Mouse (Mus musculus): ENCODE measurements around the gene Cnpy1. TPM values are rescaled to one million over a fixed set of nuclear protein-coding genes. Genes with fewer than 3 reads are reported as not detected.

Cnpy1 gene
- total and polyA plus RNA-seq, 3 experiments = not detected

- no peaks in the 10 kb centered on the region for H3K79me2 ChIP-seq (replicated peaks; ENCODE audit: control insufficient read depth, insufficient read depth, low read length)
Observed at GRCm38 (mm10) chr5:28172261-28172920, 73.2 kb downstream of the Cnpy1 start.

GRCm38 (mm10) chr5:28171667-28172066 lies 73.9 kb downstream of the Cnpy1 start:
- Histone ChIP-seq H3K36me3 (ENCODE audit: control insufficient read depth, insufficient read depth, low read length) (no peaks in the 10 kb centered on the region), H3K4me1 (ENCODE audit: control insufficient read depth, insufficient read depth, low read length) (no peaks in the 10 kb centered on the region), H3K9ac (ENCODE audit: low read depth, low read length) (no peak overlapping the region), H3K27ac (no peak overlapping the region), H3K79me2 (replicated peaks; ENCODE audit: control insufficient read depth, insufficient read depth, low read length) (no peaks in the 10 kb centered on the region), H3K27me3 (ENCODE audit: control insufficient read depth, insufficient read depth, low read length) (peaks cover 32% of the 10 kb centered on the region), H3K4me3 (no peak overlapping the region)
- intact Hi-C loops (cut with DNase I) = no loop called here
- no peak for DNase-seq
- TF ChIP-seq EP300 (IDR thresholded peaks at IDR 0.05; ENCODE audit: insufficient read depth, low read depth, low read length) (no peak), POLR2A (IDR thresholded peaks at IDR 0.05; ENCODE audit: insufficient read depth, low read depth, low read length) (no peak), CTCF (IDR thresholded peaks at IDR 0.05) (no peak)
- 29% methylated on average over 5 of the region's 5 CpGs for WGBS

More at GRCm38 (mm10) chr5:28172261-28172920, 73.2 kb downstream of the Cnpy1 start:
- TF ChIP-seq EP300 (IDR thresholded peaks at IDR 0.05; ENCODE audit: insufficient read depth, low read depth, low read length) = no peak
- TF ChIP-seq POLR2A (IDR thresholded peaks at IDR 0.05; ENCODE audit: insufficient read depth, low read depth, low read length) = no peak
- no peak for TF ChIP-seq CTCF (IDR thresholded peaks at IDR 0.05)
- Histone ChIP-seq H3K4me1 (ENCODE audit: control insufficient read depth, insufficient read depth, low read length) (no peaks in the 10 kb centered on the region), H3K4me3 (no peak overlapping the region), H3K27ac (no peak overlapping the region), H3K27me3 (ENCODE audit: control insufficient read depth, insufficient read depth, low read length) (peaks cover 28% of the 10 kb centered on the region), H3K36me3 (ENCODE audit: control insufficient read depth, insufficient read depth, low read length) (no peaks in the 10 kb centered on the region), H3K9ac (ENCODE audit: low read depth, low read length) (no peak overlapping the region)
- WGBS = 13% methylated on average over 8 of the region's 8 CpGs
- no peak for DNase-seq
- intact Hi-C loops (cut with DNase I) = no loop called here

- WGBS = 10% methylated on average over 19 of the region's 19 CpGs
- H3K4me3 ChIP-seq = no peak overlapping the region
- H3K27me3 ChIP-seq (ENCODE audit: control insufficient read depth, insufficient read depth, low read length) = peaks cover 38% of the 10 kb centered on the region
- H3K79me2 ChIP-seq (replicated peaks; ENCODE audit: control insufficient read depth, insufficient read depth, low read length) = no peaks in the 10 kb centered on the region
- DNase-seq = no peak
- intact Hi-C loops (cut with DNase I) = no loop called here
- no peak for TF ChIP-seq CTCF (IDR thresholded peaks at IDR 0.05)
- no peak for TF ChIP-seq EP300 (IDR thresholded peaks at IDR 0.05; ENCODE audit: insufficient read depth, low read depth, low read length)
- TF ChIP-seq POLR2A (IDR thresholded peaks at IDR 0.05; ENCODE audit: insufficient read depth, low read depth, low read length) = no peak
- H3K27ac ChIP-seq = no peak overlapping the region
- H3K4me1 ChIP-seq (ENCODE audit: control insufficient read depth, insufficient read depth, low read length) = no peaks in the 10 kb centered on the region
- H3K9ac ChIP-seq (ENCODE audit: low read depth, low read length) = no peak overlapping the region
- no peaks in the 10 kb centered on the region for H3K36me3 ChIP-seq (ENCODE audit: control insufficient read depth, insufficient read depth, low read length)
Observed at GRCm38 (mm10) chr5:28170892-28171291, 74.7 kb downstream of the Cnpy1 start.

GRCm38 (mm10) chr5:28170081-28170480 lies 75.5 kb downstream of the Cnpy1 start:
- TF ChIP-seq CTCF (IDR thresholded peaks at IDR 0.05) (no peak), EP300 (IDR thresholded peaks at IDR 0.05; ENCODE audit: insufficient read depth, low read depth, low read length) (no peak), POLR2A (IDR thresholded peaks at IDR 0.05; ENCODE audit: insufficient read depth, low read depth, low read length) (no peak)
- Histone ChIP-seq H3K27ac (no peak overlapping the region), H3K79me2 (replicated peaks; ENCODE audit: control insufficient read depth, insufficient read depth, low read length) (no peaks in the 10 kb centered on the region), H3K4me1 (ENCODE audit: control insufficient read depth, insufficient read depth, low read length) (no peaks in the 10 kb centered on the region; the same call in 1 of the 2 replicates), H3K4me3 (no peak overlapping the region), H3K36me3 (ENCODE audit: control insufficient read depth, insufficient read depth, low read length) (no peaks in the 10 kb centered on the region), H3K27me3 (ENCODE audit: control insufficient read depth, insufficient read depth, low read length) (peaks cover 38% of the 10 kb centered on the region), H3K9ac (ENCODE audit: low read depth, low read length) (no peak overlapping the region)
- intact Hi-C loops (cut with DNase I) = no loop called here
- no peak for DNase-seq
- 18% methylated on average over 17 of the region's 17 CpGs for WGBS

DNA sequence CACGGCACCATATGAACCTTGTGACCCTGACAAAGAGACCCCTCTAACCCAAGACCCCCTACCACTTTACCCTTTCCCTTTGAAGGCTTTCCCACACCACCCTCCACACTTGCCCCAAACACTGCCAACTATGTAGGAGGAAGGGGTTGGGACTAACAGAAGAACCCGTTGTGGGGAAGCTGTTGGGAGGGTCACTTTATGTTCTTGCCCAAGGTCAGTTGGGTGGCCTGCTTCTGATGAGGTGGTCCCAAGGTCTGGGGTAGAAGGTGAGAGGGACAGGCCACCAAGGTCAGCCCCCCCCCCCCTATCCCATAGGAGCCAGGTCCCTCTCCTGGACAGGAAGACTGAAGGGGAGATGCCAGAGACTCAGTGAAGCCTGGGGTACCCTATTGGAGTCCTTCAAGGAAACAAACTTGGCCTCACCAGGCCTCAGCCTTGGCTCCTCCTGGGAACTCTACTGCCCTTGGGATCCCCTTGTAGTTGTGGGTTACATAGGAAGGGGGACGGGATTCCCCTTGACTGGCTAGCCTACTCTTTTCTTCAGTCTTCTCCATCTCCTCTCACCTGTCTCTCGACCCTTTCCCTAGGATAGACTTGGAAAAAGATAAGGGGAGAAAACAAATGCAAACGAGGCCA lies 76.3 kb downstream of the Cnpy1 start:
- no peak overlapping the region for H3K9ac ChIP-seq (ENCODE audit: low read depth, low read length)
- H3K4me1 ChIP-seq (ENCODE audit: control insufficient read depth, insufficient read depth, low read length) = no peaks in the 10 kb centered on the region; the same call in 1 of the 2 replicates
- H3K27ac ChIP-seq = no peak overlapping the region
- DNase-seq = no peak
- no peak overlapping the region for H3K4me3 ChIP-seq
- H3K36me3 ChIP-seq (ENCODE audit: control insufficient read depth, insufficient read depth, low read length) = no peaks in the 10 kb centered on the region
- no peak for TF ChIP-seq CTCF (IDR thresholded peaks at IDR 0.05)
- no peak for TF ChIP-seq POLR2A (IDR thresholded peaks at IDR 0.05; ENCODE audit: insufficient read depth, low read depth, low read length)
- no peak for TF ChIP-seq EP300 (IDR thresholded peaks at IDR 0.05; ENCODE audit: insufficient read depth, low read depth, low read length)
- 11% methylated on average over 5 of the region's 5 CpGs for WGBS
- H3K79me2 ChIP-seq (replicated peaks; ENCODE audit: control insufficient read depth, insufficient read depth, low read length) = no peaks in the 10 kb centered on the region
- intact Hi-C loops (cut with DNase I) = no loop called here
- peaks cover 38% of the 10 kb centered on the region for H3K27me3 ChIP-seq (ENCODE audit: control insufficient read depth, insufficient read depth, low read length)

All from heart, adult 2 months (tissue).